Mouse (Mus musculus) inflammation-experienced regulatory T-cells (primary cell): Measurements from ENCODE around the gene Rbm8a2. TPM values are rescaled to one million over a fixed set of nuclear protein-coding genes. Genes with fewer than 3 reads are reported as not detected.

Experiments
- polyA plus RNA-seq, 2 experiments: library from polyadenylated mRNA; unstranded; fragments of 100-300 nt; shearing (Covaris generic); gene quantifications; one replicate each; pipeline ENCODE4 v1.2.1; 2017

The Rbm8a2 gene
- 1 to 10 TPM in 1 of 2 experiments, under 1 TPM in 1; 0.52 to 1.3 TPM for polyA plus RNA-seq

GRCm38 (mm10) chr1:175979014-175979413 lies at the start of gene Rbm8a2:
Rbm8a2 (minus strand) TSS chr1:175979114.

Other genes with a start within 250 kb of the Rbm8a2 start
- gene Exo1, start 98.5 kb downstream of the Rbm8a2 start, polyA plus RNA-seq: 1 to 10 TPM; 1.5 to 1.8 TPM
- 1 to 10 TPM in 1 of 2 experiments, under 1 TPM in 1; 0.30 to 2.3 TPM for gene Gm38100, start 58.8 kb downstream of the Rbm8a2 start, polyA plus RNA-seq